Mouse (Mus musculus): ENCODE results near the gene Grin2d. TPM values are rescaled to one million over a fixed set of nuclear protein-coding genes. Genes with fewer than 3 reads are reported as not detected.

The Grin2d gene
- polyA plus RNA-seq, 1 experiment from 2014 or later: 0.33 TPM

- 0 out of 2 replicates have a peak, but pooled peaks cover 2% of the 10 kb centered on the region for H3K9me3 ChIP-seq
- peak overlapping the region; percentile 41 for H3K4me3 ChIP-seq
- 10% methylated on average over 30 of the region's 30 CpGs for WGBS
- DNase-seq (ENCODE audit: low spot score): no peak
- H3K27me3 ChIP-seq (ENCODE audit: insufficient read depth, poor library complexity, severe bottlenecking): peaks cover 63% of the 10 kb centered on the region
- no peak overlapping the region for H3K27ac ChIP-seq
- H3K4me1 ChIP-seq (replicated peaks): peaks cover 39% of the 10 kb centered on the region
- H3K36me3 ChIP-seq: peaks cover 24% of the 10 kb centered on the region
These were observed 45.8 kb downstream of the Grin2d start for GRCm38 (mm10) chr7:45832428-45832827.

GRCm38 (mm10) chr7:45831128-45831525 is 47.1 kb downstream of the Grin2d start:
- Histone ChIP-seq H3K27ac (peak overlapping the region; percentile 90), H3K27me3 (ENCODE audit: insufficient read depth, poor library complexity, severe bottlenecking) (peaks cover 52% of the 10 kb centered on the region)
- DNase-seq (ENCODE audit: low spot score): no peak

GRCm38 (mm10) chr7:45830427-45831127 is 47.6 kb downstream of the Grin2d start, which contains the start of gene Grwd1:
Grwd1 (minus strand) TSS chr7:45830944.
- WGBS: under 1% methylated on average over 35 of the region's 35 CpGs

More at GRCm38 (mm10) chr7:45831128-45831525, 47.1 kb downstream of the Grin2d start:
- H3K4me3 ChIP-seq: peak overlapping the region; percentile 98
- H3K4me1 ChIP-seq (replicated peaks): peaks cover 39% of the 10 kb centered on the region
- 22% methylated on average over 5 of the region's 5 CpGs for WGBS
- peaks cover 37% of the 10 kb centered on the region for H3K36me3 ChIP-seq
- H3K9me3 ChIP-seq: no peaks in the 10 kb centered on the region

GRCm38 (mm10) chr7:45826631-45827030 is 51.5 kb downstream of the Grin2d start:
- Histone ChIP-seq H3K9me3 (no peaks in the 10 kb centered on the region), H3K27ac (no peak overlapping the region), H3K4me1 (replicated peaks) (peaks cover 18% of the 10 kb centered on the region), H3K36me3 (peaks cover 80% of the 10 kb centered on the region), H3K4me3 (no peak overlapping the region), H3K27me3 (ENCODE audit: insufficient read depth, poor library complexity, severe bottlenecking) (peaks cover 12% of the 10 kb centered on the region)
- WGBS: 94% methylated on average over 7 of the region's 7 CpGs
- DNase-seq (ENCODE audit: low spot score): no peak

More at GRCm38 (mm10) chr7:45830427-45831127, 47.6 kb downstream of the Grin2d start, which contains the start of gene Grwd1:
- Histone ChIP-seq H3K4me3 (peak within 1 kb of the TSS; percentile 98), H3K9me3 (no peaks in the 10 kb centered on the region), H3K36me3 (peaks cover 42% of the 10 kb centered on the region), H3K27me3 (ENCODE audit: insufficient read depth, poor library complexity, severe bottlenecking) (peaks cover 47% of the 10 kb centered on the region), H3K4me1 (replicated peaks) (peaks cover 39% of the 10 kb centered on the region), H3K27ac (peak within 1 kb of the TSS; percentile 90)
- DNase-seq (ENCODE audit: low spot score): peak; percentile 90

- Histone ChIP-seq H3K27me3 (ENCODE audit: insufficient read depth, poor library complexity, severe bottlenecking) (peaks cover 23% of the 10 kb centered on the region), H3K4me1 (replicated peaks) (peaks cover 11% of the 10 kb centered on the region), H3K27ac (no peak within 1 kb of the TSS), H3K4me3 (no peak within 1 kb of the TSS), H3K9me3 (no peaks in the 10 kb centered on the region), H3K36me3 (peaks cover 79% of the 10 kb centered on the region)
- 75% methylated on average over 7 of the region's 7 CpGs for WGBS
- DNase-seq (ENCODE audit: low spot score): no peak
These were observed 53.6 kb downstream of the Grin2d start, which contains the start of gene Kcnj14 for GRCm38 (mm10) chr7:45824598-45824997. Kcnj14 (minus strand) TSS chr7:45824782.

- H3K27me3 ChIP-seq (ENCODE audit: insufficient read depth, poor library complexity, severe bottlenecking): peaks cover 37% of the 10 kb centered on the region
- no peak overlapping the region for H3K27ac ChIP-seq
- H3K9me3 ChIP-seq: no peaks in the 10 kb centered on the region
- H3K36me3 ChIP-seq: peaks cover 42% of the 10 kb centered on the region
- H3K4me3 ChIP-seq: no peak overlapping the region
- no peak for DNase-seq (ENCODE audit: low spot score)
- H3K4me1 ChIP-seq (replicated peaks): peaks cover 9% of the 10 kb centered on the region
These were observed 57.3 kb downstream of the Grin2d start for GRCm38 (mm10) chr7:45820913-45821312.

- WGBS: 11% methylated on average over 25 of the region's 25 CpGs
- no peak for DNase-seq (ENCODE audit: low spot score)
These were observed 58.3 kb downstream of the Grin2d start for GRCm38 (mm10) chr7:45819843-45820242.

GRCm38 (mm10) chr7:45815984-45816351 is 62.2 kb downstream of the Grin2d start:
- WGBS: 60% methylated on average over 2 of the region's 2 CpGs
- H3K4me3 ChIP-seq: 0 out of 2 replicates have a peak overlapping the region, but pooled peaks have one; percentile 98
- H3K27ac ChIP-seq: peak overlapping the region; percentile 100; the same call in 1 of the 2 replicates
- H3K4me1 ChIP-seq (replicated peaks): peaks cover 38% of the 10 kb centered on the region
- peaks cover 28% of the 10 kb centered on the region for H3K27me3 ChIP-seq (ENCODE audit: insufficient read depth, poor library complexity, severe bottlenecking)
- H3K36me3 ChIP-seq: peaks cover 21% of the 10 kb centered on the region
- no peaks in the 10 kb centered on the region for H3K9me3 ChIP-seq
- DNase-seq (ENCODE audit: low spot score): no peak

More at GRCm38 (mm10) chr7:45819843-45820242, 58.3 kb downstream of the Grin2d start:
- H3K27me3 ChIP-seq (ENCODE audit: insufficient read depth, poor library complexity, severe bottlenecking): peaks cover 37% of the 10 kb centered on the region
- peaks cover 20% of the 10 kb centered on the region for H3K4me1 ChIP-seq (replicated peaks)
- H3K4me3 ChIP-seq: peak overlapping the region; percentile 31; the same call in 1 of the 2 replicates
- H3K9me3 ChIP-seq: no peaks in the 10 kb centered on the region
- peak overlapping the region; percentile 23; the same call in 1 of the 2 replicates for H3K27ac ChIP-seq
- H3K36me3 ChIP-seq: peaks cover 31% of the 10 kb centered on the region

- Histone ChIP-seq H3K4me1 (replicated peaks) (peaks cover 38% of the 10 kb centered on the region), H3K9me3 (no peaks in the 10 kb centered on the region), H3K36me3 (peaks cover 26% of the 10 kb centered on the region), H3K4me3 (peak overlapping the region; percentile 98), H3K27ac (peak overlapping the region; percentile 100), H3K27me3 (ENCODE audit: insufficient read depth, poor library complexity, severe bottlenecking) (peaks cover 23% of the 10 kb centered on the region)
- no peak for DNase-seq (ENCODE audit: low spot score)
- WGBS: 45% methylated on average over 10 of the region's 10 CpGs
These were observed 62.7 kb downstream of the Grin2d start for GRCm38 (mm10) chr7:45815323-45815983.

- peaks cover 32% of the 10 kb centered on the region for H3K36me3 ChIP-seq
- H3K4me1 ChIP-seq (replicated peaks): peaks cover 36% of the 10 kb centered on the region
- 5% methylated on average over 5 of the region's 5 CpGs for WGBS
- no peaks in the 10 kb centered on the region for H3K9me3 ChIP-seq
- peak overlapping the region; percentile 98 for H3K4me3 ChIP-seq
- DNase-seq (ENCODE audit: low spot score): no peak
- H3K27ac ChIP-seq: peak overlapping the region; percentile 100
- H3K27me3 ChIP-seq (ENCODE audit: insufficient read depth, poor library complexity, severe bottlenecking): peaks cover 17% of the 10 kb centered on the region
These were observed 63.3 kb downstream of the Grin2d start for GRCm38 (mm10) chr7:45814841-45815240.

GRCm38 (mm10) chr7:45813787-45814779 is 64.1 kb downstream of the Grin2d start, which contains the start of gene Cyth2:
Cyth2 (minus strand) TSS chr7:45814581.
- H3K4me1 ChIP-seq (replicated peaks): peaks cover 32% of the 10 kb centered on the region
- peak; percentile 100 for DNase-seq (ENCODE audit: low spot score)
- H3K27ac ChIP-seq: peak within 1 kb of the TSS; percentile 100
- H3K36me3 ChIP-seq: peaks cover 40% of the 10 kb centered on the region
- under 1% methylated on average over 92 of the region's 92 CpGs for WGBS
- H3K9me3 ChIP-seq: no peaks in the 10 kb centered on the region
- H3K4me3 ChIP-seq: peak within 1 kb of the TSS; percentile 98
- H3K27me3 ChIP-seq (ENCODE audit: insufficient read depth, poor library complexity, severe bottlenecking): peaks cover 10% of the 10 kb centered on the region

GRCm38 (mm10) chr7:45812921-45813320 is 65.3 kb downstream of the Grin2d start:
- Histone ChIP-seq H3K36me3 (peaks cover 51% of the 10 kb centered on the region), H3K9me3 (no peaks in the 10 kb centered on the region), H3K27ac (peak overlapping the region; percentile 100), H3K4me1 (replicated peaks) (peaks cover 37% of the 10 kb centered on the region), H3K27me3 (ENCODE audit: insufficient read depth, poor library complexity, severe bottlenecking) (no peaks in the 10 kb centered on the region), H3K4me3 (peak overlapping the region; percentile 98)
- no peak for DNase-seq (ENCODE audit: low spot score)
- 88% methylated on average over 8 of the region's 8 CpGs for WGBS
